Mouse (Mus musculus) MEL (cell line): ENCODE data around the gene Inpp5k. TPM values are rescaled to one million over a fixed set of nuclear protein-coding genes. Genes with fewer than 3 reads are reported as not detected.

Experiments used
- DNase-seq: peaks from one replicate; pipeline ENCODE4 v3.0.0; 2011; ENCODE audit warnings: low read depth, low spot score
- H3K27ac ChIP-seq: 2 replicates; pipeline ENCODE4 v1.5.1; 2012; ENCODE audit warnings: low read depth, mild to moderate bottlenecking, control low read depth, low read length, moderate library complexity; ENCODE audit not compliant: control insufficient read depth
- H3K27me3 ChIP-seq, 2 experiments: fragments of 150-350 bp in 1 of 2; sonication (generic) in 1 of 2; 2 replicates each; pipeline ENCODE4 v1.6.1; 2012; ENCODE audit warnings: low read length in 2 of 2, mild to moderate bottlenecking in 2 of 2, improper control_type of control experiment in 1 of 2, moderate library complexity in 1 of 2; ENCODE audit not compliant: insufficient read depth in 2 of 2, control insufficient read depth in 1 of 2
- H3K36me3 ChIP-seq, 2 experiments: 2 replicates each; pipeline ENCODE4 v1.6.1; 2012 to 2014; ENCODE audit warnings: low read length in 2 of 2, improper control_type of control experiment in 1 of 2, inconsistent platforms in 1 of 2, mild to moderate bottlenecking in 1 of 2; ENCODE audit not compliant: insufficient read depth in 2 of 2, control insufficient read depth in 1 of 2
- H3K4me1 ChIP-seq, 2 experiments: fragments of 150-350 bp in 1 of 2; sonication (generic) in 1 of 2; 2 replicates each; pipeline ENCODE4 v1.6.1; 2012; ENCODE audit warnings: low read length in 2 of 2, improper control_type of control experiment in 1 of 2, mild to moderate bottlenecking in 1 of 2; ENCODE audit not compliant: insufficient read depth in 2 of 2, control insufficient read depth in 1 of 2
- H3K4me3 ChIP-seq, 2 experiments: fragments of 150-350 bp in 1 of 2; sonication (generic) in 1 of 2; 2 replicates each; pipeline ENCODE4 v1.5.1; 2012; ENCODE audit warnings: low read depth in 2 of 2, low read length in 2 of 2, mild to moderate bottlenecking in 2 of 2, moderate library complexity in 2 of 2, control low read depth in 1 of 2, improper control_type of control experiment in 1 of 2; ENCODE audit not compliant: control insufficient read depth in 1 of 2, insufficient read depth in 1 of 2
- H3K79me2 ChIP-seq: 2 replicates; pipeline ENCODE4 v1.6.1; 2012; ENCODE audit warnings: mild to moderate bottlenecking, low read length, moderate library complexity; ENCODE audit not compliant: control insufficient read depth, poor library complexity, insufficient read depth
- H3K9ac ChIP-seq: 2 replicates; pipeline ENCODE4 v1.6.1; 2012; ENCODE audit warnings: low read depth, mild to moderate bottlenecking, control low read depth, low read length, moderate library complexity; ENCODE audit not compliant: control insufficient read depth, poor library complexity, severe bottlenecking
- H3K9me3 ChIP-seq: fragments of 150-350 bp; sonication (generic); replicated peaks from 2 replicates; pipeline ENCODE4 v1.6.1; 2012; ENCODE audit warnings: mild to moderate bottlenecking, low read length, improper control_type of control experiment, moderate library complexity; ENCODE audit not compliant: insufficient read depth
- BHLHE40 ChIP-seq: IDR thresholded peaks from 2 replicates; pipeline ENCODE4 v1.6.1; 2012; ENCODE audit warnings: low read depth, mild to moderate bottlenecking, inconsistent platforms, low read length, improper control_type of control experiment, borderline replicate concordance
- CTCF ChIP-seq, 3 experiments: IDR thresholded peaks in 2 of 3; conservative IDR thresholded peaks in 1 of 3; 2 replicates each; pipeline ENCODE4 v1.5.1; 2011 to 2012; ENCODE audit warnings: low read length in 3 of 3, low read depth in 2 of 3, mild to moderate bottlenecking in 2 of 3, improper control_type of control experiment in 1 of 3, inconsistent platforms in 1 of 3, mixed read lengths in 1 of 3, moderate library complexity in 1 of 3; ENCODE audit not compliant: control insufficient read depth in 1 of 3, insufficient read depth in 1 of 3, poor library complexity in 1 of 3, severe bottlenecking in 1 of 3
- ELF1 ChIP-seq: IDR thresholded peaks from 2 replicates; pipeline ENCODE4 v1.6.1; 2014; ENCODE audit warnings: low read depth, mild to moderate bottlenecking, inconsistent platforms, low read length, improper control_type of control experiment, moderate library complexity
- EP300 ChIP-seq, 2 experiments: IDR thresholded peaks; 2 replicates each; pipeline ENCODE4 v1.6.1; 2011; ENCODE audit warnings: improper control_type of control experiment in 2 of 2, low read length in 2 of 2, low read depth in 1 of 2, mild to moderate bottlenecking in 1 of 2
- ETS1 ChIP-seq: IDR thresholded peaks from 2 replicates; pipeline ENCODE4 v1.6.1; 2012; ENCODE audit warnings: low read depth, mild to moderate bottlenecking, inconsistent platforms, low read length, improper control_type of control experiment, moderate library complexity
- GABPA ChIP-seq: IDR thresholded peaks from 2 replicates; pipeline ENCODE4 v1.6.1; 2012; ENCODE audit warnings: low read depth, mild to moderate bottlenecking, inconsistent platforms, low read length, improper control_type of control experiment, moderate library complexity
- GATA1 ChIP-seq: IDR thresholded peaks from 2 replicates; pipeline ENCODE4 v1.6.1; 2011; ENCODE audit warnings: low read depth, low read length, improper control_type of control experiment
- HCFC1 ChIP-seq: IDR thresholded peaks from 2 replicates; pipeline ENCODE4 v1.6.1; 2012; ENCODE audit warnings: low read depth, mild to moderate bottlenecking, inconsistent platforms, low read length, improper control_type of control experiment, moderate library complexity
- KAT2A ChIP-seq: conservative IDR thresholded peaks from 2 replicates; pipeline ENCODE4 v1.6.1; 2012; ENCODE audit warnings: low read depth, low read length, improper control_type of control experiment, inconsistent platforms
- MAFK ChIP-seq: IDR thresholded peaks from 2 replicates; pipeline ENCODE4 v1.6.1; 2011; ENCODE audit warnings: low read depth, mild to moderate bottlenecking, low read length, improper control_type of control experiment, borderline replicate concordance
- MAZ ChIP-seq: IDR thresholded peaks from 2 replicates; pipeline ENCODE4 v1.6.1; 2012; ENCODE audit warnings: low read depth, mild to moderate bottlenecking, inconsistent platforms, low read length, improper control_type of control experiment
- MEF2A ChIP-seq: IDR thresholded peaks from 2 replicates; pipeline ENCODE4 v1.6.1; 2014; ENCODE audit warnings: low read depth, mild to moderate bottlenecking, inconsistent platforms, low read length, improper control_type of control experiment; ENCODE audit not compliant: poor library complexity, insufficient replicate concordance, severe bottlenecking; ENCODE audit errors: extremely low read depth
- MYB ChIP-seq: IDR thresholded peaks from 2 replicates; pipeline ENCODE4 v1.6.1; 2011; ENCODE audit warnings: mild to moderate bottlenecking, low read depth, low read length, improper control_type of control experiment
- MYC ChIP-seq: IDR thresholded peaks from 2 replicates; pipeline ENCODE4 v1.6.1; 2011; ENCODE audit warnings: low read depth, mild to moderate bottlenecking, low read length, improper control_type of control experiment, moderate library complexity
- NELFE ChIP-seq: IDR thresholded peaks from 2 replicates; pipeline ENCODE4 v1.6.1; 2011; ENCODE audit warnings: low read depth, low read length, improper control_type of control experiment
- POLR2A ChIP-seq, 2 experiments: IDR thresholded peaks; 2 replicates each; pipeline ENCODE4 v1.6.1; 2011 to 2012; ENCODE audit warnings: low read length in 2 of 2, mild to moderate bottlenecking in 2 of 2, control low read depth in 1 of 2, improper control_type of control experiment in 1 of 2, low read depth in 1 of 2, moderate library complexity in 1 of 2; ENCODE audit not compliant: control insufficient read depth in 1 of 2, insufficient read depth in 1 of 2, poor library complexity in 1 of 2
- POLR2AphosphoS2 ChIP-seq: IDR thresholded peaks from 2 replicates; pipeline ENCODE4 v1.6.1; 2011; ENCODE audit warnings: low read length, improper control_type of control experiment
- POLR2AphosphoS5 ChIP-seq: IDR thresholded peaks from 2 replicates; pipeline ENCODE4 v1.6.1; 2012; ENCODE audit warnings: low read depth, borderline replicate concordance, mild to moderate bottlenecking, inconsistent platforms, low read length, moderate library complexity, mixed read lengths
- RCOR1 ChIP-seq: IDR thresholded peaks from 2 replicates; pipeline ENCODE4 v1.6.1; 2012; ENCODE audit warnings: low read depth, mild to moderate bottlenecking, inconsistent platforms, low read length, improper control_type of control experiment
- SIN3A ChIP-seq: IDR thresholded peaks from 2 replicates; pipeline ENCODE4 v1.6.1; 2012; ENCODE audit warnings: low read length, improper control_type of control experiment, inconsistent platforms
- TAL1 ChIP-seq: IDR thresholded peaks from 2 replicates; pipeline ENCODE4 v1.6.1; 2012; ENCODE audit warnings: mild to moderate bottlenecking, inconsistent platforms, low read length, moderate library complexity, mixed read lengths
- TBP ChIP-seq: IDR thresholded peaks from 2 replicates; pipeline ENCODE4 v1.8.0; 2011; ENCODE audit warnings: low read depth, low read length, improper control_type of control experiment
- TCF12 ChIP-seq: IDR thresholded peaks from 2 replicates; pipeline ENCODE4 v1.6.1; 2014; ENCODE audit warnings: low read depth, mild to moderate bottlenecking, inconsistent platforms, low read length, improper control_type of control experiment, moderate library complexity
- ZMIZ1 ChIP-seq: IDR thresholded peaks from 2 replicates; pipeline ENCODE4 v1.6.1; 2012; ENCODE audit warnings: low read depth, mild to moderate bottlenecking, inconsistent platforms, low read length, improper control_type of control experiment, moderate library complexity
- polyA plus RNA-seq, 2 experiments: library from polyadenylated mRNA; stranded (reverse) in 1 of 2; unstranded in 1 of 2; fragments of >175 nt in 1 of 2; fragments of >200 nt in 1 of 2; gene quantifications; 2 replicates each; pipeline versions ENCODE4 v1.2.1 to v1.2.4; 2012; ENCODE audit warnings: low replicate concordance in 2 of 2, low read depth in 1 of 2; ENCODE audit not compliant: insufficient read length in 2 of 2, insufficient read depth in 1 of 2, missing spikeins in 1 of 2
- total RNA-seq: library from RNA; depleted of rRNA; stranded (reverse); fragments of 300-350 nt; gene quantifications from 2 replicates; pipeline ENCODE4 v1.2.3, GENCODE M21; 2012

The Inpp5k gene
- total and polyA plus RNA-seq, 3 experiments: 15.2 to 28.7 TPM; not detected in 1

DNA sequence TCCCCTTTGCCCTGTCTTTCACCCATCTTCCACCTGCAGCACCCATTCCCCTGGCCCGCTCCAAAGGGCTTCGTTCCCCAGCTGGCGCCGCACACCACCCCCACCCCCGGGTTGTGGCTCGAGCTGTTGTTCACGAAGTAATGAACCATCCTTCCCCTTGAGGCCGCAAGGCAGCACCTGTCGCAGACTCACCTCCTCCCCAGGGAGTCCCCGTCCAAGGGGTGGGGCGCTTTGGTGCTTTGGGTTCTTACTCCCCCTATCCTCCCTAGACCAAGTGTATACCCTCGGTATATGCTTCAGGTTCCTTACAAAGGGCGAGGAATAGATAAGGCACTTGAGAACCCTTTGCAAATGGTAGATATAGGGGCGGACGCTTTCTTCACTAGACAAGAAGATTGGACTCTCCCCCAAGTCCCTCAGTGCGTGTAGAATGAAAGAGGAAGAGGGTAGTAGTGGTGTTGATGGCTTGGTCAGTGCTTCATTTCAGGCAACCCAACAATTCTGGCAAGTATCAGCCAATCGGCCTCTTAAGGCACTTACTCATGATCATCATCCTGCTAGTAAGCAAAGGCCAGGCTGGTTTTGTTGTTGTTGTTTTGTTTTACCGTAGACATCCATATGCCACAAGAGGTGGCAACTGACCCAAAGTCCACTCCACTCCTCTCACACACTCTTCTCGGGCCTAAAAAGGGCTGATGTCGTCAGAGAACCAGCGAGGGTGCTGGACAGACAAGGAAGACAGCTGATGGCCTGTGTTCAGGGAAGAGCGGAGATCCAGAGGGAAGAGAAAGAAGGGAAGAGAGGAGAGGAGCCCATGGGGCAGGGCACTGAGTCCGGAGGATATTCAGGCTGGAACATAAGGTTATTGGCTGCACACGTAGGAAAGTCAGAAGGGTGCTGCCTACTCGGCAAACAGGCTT is 23.9 kb downstream of the Inpp5k start:
- peaks cover 4 to 26% of the 10 kb centered on the region in 2 experiments for H3K4me1 ChIP-seq
- peak overlapping the region; percentile 62 to 81 for H3K4me3 ChIP-seq
- H3K36me3 ChIP-seq: peaks cover 3 to 9% of the 10 kb centered on the region in 2 experiments
- DNase-seq: peak; percentile 94
- TF ChIP-seq MAZ (peak; percentile 72; the same call in 1 of the 2 replicates), MYB (0 out of 2 replicates have a peak, but pooled peaks have one; percentile 12), GATA1 (peak; percentile 92), TCF12 (peak; percentile 78), POLR2A (IDR thresholded peaks at IDR 0.05; ENCODE audit: control insufficient read depth in 1 of 2, insufficient read depth in 1 of 2, low read depth in 1 of 2, low read length in 2 of 2, poor library complexity in 1 of 2) (peak; percentile 38 to 55; a peak in 1 of 4 replicates), SIN3A (peak; percentile 74; the same call in 1 of the 2 replicates), CTCF (IDR thresholded peaks at IDR 0.05 in 2 of 3, conservative IDR thresholded peaks at IDR 0.05 in 1 of 3; ENCODE audit: control insufficient read depth in 1 of 3, insufficient read depth in 1 of 3, low read depth in 2 of 3, low read length in 3 of 3, poor library complexity in 1 of 3, severe bottlenecking in 1 of 3) (no peak), POLR2AphosphoS2 (no peak; the same call in 1 of the 2 replicates), ZMIZ1 (0 out of 2 replicates have a peak, but pooled peaks have one; percentile 35), ETS1 (peak; percentile 48; the same call in 1 of the 2 replicates), GABPA (no peak), NELFE (peak; percentile 36), MAFK (no peak), ELF1 (no peak), RCOR1 (peak; percentile 21; the same call in 1 of the 2 replicates), EP300 (IDR thresholded peaks at IDR 0.05; ENCODE audit: low read depth in 1 of 2, low read length in 2 of 2) (peak; percentile 60 to 66), BHLHE40 (peak; percentile 11), KAT2A (0 out of 2 replicates have a peak, but pooled peaks have one; percentile 17), MEF2A (no peak), TBP (peak; percentile 83), MYC (no peak), POLR2AphosphoS5 (peak; percentile 37; the same call in 1 of the 2 replicates), TAL1 (peak; percentile 61), HCFC1 (peak; percentile 54)
- TF ChIP-seq, all 39 proteins: peak for 17
- Histone ChIP-seq H3K79me2 (peaks cover 16% of the 10 kb centered on the region), H3K27me3 (no peaks in the 10 kb centered on the region), H3K27ac (peak overlapping the region; percentile 77), H3K9me3 (no peaks in the 10 kb centered on the region), H3K9ac (peak overlapping the region; percentile 81)
